Mouse (Mus musculus): ENCODE data around the gene Csk.

DNA sequence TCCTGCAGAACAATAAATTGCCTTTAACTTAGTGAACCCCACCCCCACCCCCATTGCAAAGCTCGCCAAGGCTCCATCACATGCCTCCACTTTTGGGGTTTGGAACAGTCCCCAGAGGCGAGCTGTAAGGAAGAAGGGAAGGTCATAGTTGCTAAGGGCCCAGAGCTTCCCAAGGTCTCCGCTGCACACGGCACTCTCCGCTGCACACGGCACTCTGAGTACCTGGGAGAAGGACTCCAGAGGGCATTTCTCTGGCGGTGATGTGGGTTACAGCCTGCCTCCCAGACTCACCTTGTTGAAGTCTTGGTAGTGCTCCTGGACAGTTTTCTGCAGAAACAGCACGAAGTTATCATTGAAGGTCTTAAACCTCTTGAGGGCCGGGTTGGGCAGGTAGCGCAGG, 28.0 kb upstream of the Csk start:
- TF ChIP-seq MAX (IDR thresholded peaks at IDR 0.05) (no peak), USF1 (IDR thresholded peaks at IDR 0.05; ENCODE audit: low read depth) (no peak)

Data from C2C12 (cell line).